ENCODE assay signal across 12 mouse cellular contexts in genomic region chr3:52527781-52528180, GRCm38 (mm10).
"Had no signal": no experiment of that assay in that cellular context is flagged by ENCODE, and none has a peak within 500 bp of the region (broad histone marks: within the 10 kb centered on the region; RNA-seq: fewer than 3 reads in every experiment).

No protein-coding gene starts in this region.

- H3K27ac ChIP-seq: kidney, postnatal 0 days; layer of hippocampus, adult 2 months; limb, embryonic 10.5 days; limb, embryonic 13.5 days; liver, embryonic 14.5 days; macrophage had no signal

- H3K9me3 ChIP-seq: limb, embryonic 10.5 days; limb, embryonic 13.5 days had no signal

- H3K4me2 ChIP-seq: limb, embryonic 13.5 days had no signal

- H3K9ac ChIP-seq: limb, embryonic 13.5 days; liver, embryonic 14.5 days had no signal

- DNase-seq: layer of hippocampus, adult 9-11 months; lung, adult 2 months; midbrain, embryonic 14.5 days; thymus, adult 2 months; thymus, postnatal 14 days; thymus, postnatal 4 days had no signal

- H3K36me3 ChIP-seq: limb, embryonic 10.5 days; limb, embryonic 13.5 days had no signal

- H3K4me3 ChIP-seq: layer of hippocampus, adult 2 months; limb, embryonic 10.5 days; limb, embryonic 13.5 days had no signal
